Comparison of ENCODE assay signal across 13 mouse cellular contexts in the genomic region with DNA sequence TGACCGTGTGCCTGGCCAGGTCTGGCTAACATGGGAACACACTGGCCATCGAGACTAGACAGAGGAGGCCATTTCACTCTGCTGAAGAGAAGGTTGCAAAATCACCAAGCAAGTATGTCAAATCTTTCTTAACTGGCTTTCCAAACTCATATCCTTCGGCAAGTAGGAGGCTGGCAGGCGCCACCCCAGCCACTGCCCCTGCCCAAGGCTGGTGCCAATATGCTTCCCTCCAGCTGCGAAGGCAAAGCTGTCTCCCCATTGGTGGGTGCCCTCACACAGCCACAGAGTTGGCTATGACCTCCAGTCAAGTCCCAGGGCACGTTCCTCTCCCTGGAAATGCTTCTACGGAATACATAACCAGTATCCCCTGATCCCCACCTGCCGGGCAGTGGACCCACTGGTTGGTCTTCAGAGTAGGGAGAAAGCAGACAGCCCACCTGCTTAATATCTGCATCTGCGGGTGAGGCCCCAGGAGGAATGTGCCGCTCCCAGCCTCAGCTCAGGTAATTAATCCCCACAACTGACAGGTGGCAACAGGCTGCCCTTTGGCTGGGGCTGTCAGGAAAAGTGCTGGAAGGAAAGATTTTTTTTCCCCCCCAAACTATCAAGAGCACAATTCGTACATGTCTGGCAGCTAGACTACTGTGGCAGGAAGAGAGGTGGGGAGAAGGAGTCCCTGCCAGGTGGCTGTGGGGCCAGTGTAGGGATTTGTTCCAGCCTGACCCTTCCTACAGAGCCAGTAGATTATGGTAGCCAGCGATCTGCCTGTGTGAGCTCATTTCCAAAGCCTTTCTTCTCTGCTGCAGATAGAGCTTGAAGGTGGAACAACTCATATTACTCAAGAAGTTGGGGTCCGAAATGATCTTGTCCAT.
DNase-seq lines count a peak whose midpoint lies in the region; ATAC-seq lines count a peak whose summit lies in the region.
"Had no signal": no experiment of that assay in that cellular context is flagged by ENCODE, and none has a peak within 500 bp of the region (broad histone marks: within the 10 kb centered on the region; RNA-seq: fewer than 3 reads in every experiment).

No protein-coding gene starts in this region.

- peak; percentile 90 for DNase-seq in heart, adult 11 months
- no peak for DNase-seq in heart, postnatal 14 days
- peak; percentile 6 to 8 for DNase-seq in adrenal gland, postnatal 36 days
- DNase-seq in lung, postnatal 4 days, result peak; percentile 6 to 33
- no peak for DNase-seq in right cerebral cortex, postnatal 10 days (ENCODE audit: low spot score in 2 of 2)
- DNase-seq in frontal cortex, postnatal 25 days (ENCODE audit: low spot score in 2 of 2), result no peak
- no peak for DNase-seq in heart, postnatal 4 days
- DNase-seq: cerebellum, postnatal 36 days; kidney, adult 2 months; liver, postnatal 0 days; right cerebral cortex, adult 18-20 months; thymus, postnatal 14 days had no signal

- intact Hi-C loops in heart, postnatal 14 days (cut with DNase I), result no loop called here

- peak; percentile 25 for ATAC-seq in granulocyte monocyte progenitor cell, adult 5-6 weeks (replicated peaks; ENCODE audit: poor library complexity, severe bottlenecking)
- ATAC-seq: liver, postnatal 0 days had no signal

Comparison
In these comparisons a context has a peak if more than half of its experiments do, and no peak if none do; other contexts are left out.
1. DNase-seq: peak in heart, adult 11 months (single experiment), adrenal gland, postnatal 36 days (2 of 2) and lung, postnatal 4 days (2 of 2); none in heart, postnatal 14 days (0 of 2), right cerebral cortex, postnatal 10 days (0 of 2), frontal cortex, postnatal 25 days (0 of 2) and heart, postnatal 4 days (single experiment).